Mouse (Mus musculus): Measurements from ENCODE around the gene Ccser1.
A peak's percentile ranks its signal among the peaks of the same experiment; 100 is the strongest.

GRCm38 (mm10) chr6:61687002-61687401 is 506.9 kb downstream of the Ccser1 start:
- TF ChIP-seq CTCF (IDR thresholded peaks at IDR 0.05; ENCODE audit: borderline replicate concordance, insufficient read depth, low read depth, low read length) (peak; percentile 20; the same call in 1 of the 2 replicates), POLR2A (IDR thresholded peaks at IDR 0.05; ENCODE audit: borderline replicate concordance, insufficient read depth, low read length) (no peak)

Data from cerebellum, adult 2 months (tissue).